Mouse (Mus musculus) lung, postnatal 25 days (tissue): Measurements from ENCODE around the gene Frk.
A peak's percentile ranks its signal among the peaks of the same experiment; 100 is the strongest.
"Not testable (repeated sequence)": the region's sequence is repeated elsewhere in the genome, so short reads cannot be mapped to it uniquely, and the experiment has no call there.

ENCODE experiments used
- DNase-seq: peaks from one replicate; pipeline ENCODE4 v3.0.0; 2022; ENCODE audit warnings: low spot score

Gene Frk

GRCm38 (mm10) chr10:34617216-34617615, 134.0 kb downstream of the Frk start:
- DNase-seq, result no peak

GRCm38 (mm10) chr10:34618490-34618889, 135.3 kb downstream of the Frk start:
- DNase-seq, result peak; percentile 7

- DNase-seq, result not testable (repeated sequence)
Measured at GRCm38 (mm10) chr10:34620540-34620939, 137.3 kb downstream of the Frk start.

GRCm38 (mm10) chr10:34638245-34638644, 155.0 kb downstream of the Frk start:
- DNase-seq, result no peak
